Mouse (Mus musculus) ES-E14 (cell line): ENCODE measurements around the gene Rnf41. TPM values are rescaled to one million over a fixed set of nuclear protein-coding genes. Genes with fewer than 3 reads are reported as not detected.

Experiments used
- DNase-seq: peaks from one replicate; pipeline ENCODE4 v3.0.0-alpha.2; 2013; ENCODE audit warnings: low read depth, low spot score
- H3K27ac ChIP-seq: 2 replicates; pipeline ENCODE4 v1.5.1; 2012; ENCODE audit warnings: low read depth, mild to moderate bottlenecking, low read length, moderate library complexity, mixed read lengths; ENCODE audit not compliant: poor library complexity, insufficient read depth, severe bottlenecking
- H3K36me3 ChIP-seq: 2 replicates; pipeline ENCODE4 v1.6.1; 2012; ENCODE audit warnings: mild to moderate bottlenecking, low read length, moderate library complexity, mixed read lengths; ENCODE audit not compliant: control insufficient read depth, poor library complexity, insufficient read depth, severe bottlenecking
- H3K4me1 ChIP-seq, 2 experiments: fragments of 150-350 bp in 1 of 2; sonication (generic) in 1 of 2; 2 replicates each; pipeline ENCODE4 v1.6.1; 2012; ENCODE audit warnings: low read length in 2 of 2, mild to moderate bottlenecking in 1 of 2, mixed read lengths in 1 of 2; ENCODE audit not compliant: control insufficient read depth in 2 of 2, insufficient read depth in 2 of 2, poor library complexity in 1 of 2
- H3K4me3 ChIP-seq, 2 experiments: fragments of 150-350 bp in 1 of 2; sonication (generic) in 1 of 2; 2 replicates each; pipeline ENCODE4 v1.5.1; 2012; ENCODE audit warnings: low read length in 2 of 2, low read depth in 1 of 2, mild to moderate bottlenecking in 1 of 2, mixed read lengths in 1 of 2; ENCODE audit not compliant: insufficient read depth in 1 of 2, poor library complexity in 1 of 2, severe bottlenecking in 1 of 2
- H3K9ac ChIP-seq: 2 replicates; pipeline ENCODE4 v1.6.1; 2012; ENCODE audit warnings: low read depth, mild to moderate bottlenecking, low read length, mixed read lengths; ENCODE audit not compliant: poor library complexity, insufficient read depth, severe bottlenecking
- H3K9me3 ChIP-seq: fragments of 150-350 bp; sonication (generic); 2 replicates; pipeline ENCODE4 v1.6.1; 2012; ENCODE audit warnings: low read depth, mild to moderate bottlenecking, low read length; ENCODE audit not compliant: control insufficient read depth, insufficient read depth
- CHD2 ChIP-seq: IDR thresholded peaks from 2 replicates; pipeline ENCODE4 v1.6.1; 2014; ENCODE audit warnings: mild to moderate bottlenecking, low read depth, low read length, inconsistent platforms
- HCFC1 ChIP-seq: IDR thresholded peaks from 2 replicates; pipeline ENCODE4 v1.6.1; 2012; ENCODE audit warnings: low read length, inconsistent platforms, borderline replicate concordance; ENCODE audit not compliant: insufficient read depth
- MAFK ChIP-seq: IDR thresholded peaks from 2 replicates; pipeline ENCODE4 v1.6.1; 2014; ENCODE audit warnings: mild to moderate bottlenecking, low read depth, low read length, inconsistent platforms; ENCODE audit not compliant: insufficient read depth
- ZC3H11A ChIP-seq: IDR thresholded peaks from 2 replicates; pipeline ENCODE4 v1.6.1; 2012; ENCODE audit warnings: low read depth, mild to moderate bottlenecking, inconsistent platforms, low read length, borderline replicate concordance
- ZNF384 ChIP-seq: IDR thresholded peaks from 2 replicates; pipeline ENCODE4 v1.6.1; 2012; ENCODE audit warnings: low read depth, low read length, inconsistent platforms
- in situ Hi-C, 2 experiments: fragments of 600-800 bp; cut with MboI; formaldehyde crosslinking; loops; one replicate each; pipeline ENCODE4 v1.15.1; 2025; ENCODE audit warnings: low sequenced_read_pairs in 2 of 2, inconsistent platforms in 1 of 2; ENCODE audit not compliant: unreplicated experiment in 2 of 2
- total RNA-seq: library from RNA; depleted of rRNA; stranded (reverse); fragments of 300-350 nt; gene quantifications from 2 replicates; pipeline ENCODE4 v1.2.3, GENCODE M21; 2012

The Rnf41 gene
- total RNA-seq, 1 experiment = 41.3 TPM

GRCm38 (mm10) chr10:128396017-128396673, 15.3 kb upstream of the Rnf41 start:
- Histone ChIP-seq H3K36me3 (peaks cover 21% of the 10 kb centered on the region), H3K4me3 (no peak overlapping the region), H3K27ac (no peak overlapping the region), H3K4me1 (peaks cover 0 to 25% of the 10 kb centered on the region in 2 experiments; a peak in 1 of 4 replicates), H3K9ac (no peak overlapping the region), H3K9me3 (no peaks in the 10 kb centered on the region)
- TF ChIP-seq ZC3H11A = no peak
- TF ChIP-seq MAFK = no peak
- TF ChIP-seq CHD2 = no peak
- TF ChIP-seq HCFC1 = no peak
- TF ChIP-seq ZNF384 = no peak
- in situ Hi-C loops = no loop called here
- DNase-seq = no peak

GRCm38 (mm10) chr10:128396716-128397264, 14.7 kb upstream of the Rnf41 start:
- Histone ChIP-seq H3K36me3 (peaks cover 16% of the 10 kb centered on the region), H3K27ac (no peak overlapping the region), H3K9me3 (no peaks in the 10 kb centered on the region), H3K4me3 (no peak overlapping the region), H3K4me1 (peaks cover 0 to 27% of the 10 kb centered on the region in 2 experiments; a peak in 1 of 4 replicates), H3K9ac (no peak overlapping the region)
- TF ChIP-seq CHD2 (no peak), HCFC1 (no peak), ZNF384 (no peak), ZC3H11A (no peak), MAFK (no peak)
- in situ Hi-C loops = no loop called here
- DNase-seq = no peak

GRCm38 (mm10) chr10:128397466-128397865, 14.0 kb upstream of the Rnf41 start:
- H3K36me3 ChIP-seq = peaks cover 10% of the 10 kb centered on the region
- H3K4me3 ChIP-seq = no peak overlapping the region
- in situ Hi-C loops = no loop called here
- no peaks in the 10 kb centered on the region for H3K9me3 ChIP-seq
- H3K4me1 ChIP-seq = peaks cover 0 to 27% of the 10 kb centered on the region in 2 experiments; a peak in 1 of 4 replicates
- DNase-seq = no peak
- TF ChIP-seq CHD2 = no peak
- TF ChIP-seq MAFK = no peak
- TF ChIP-seq HCFC1 = no peak
- TF ChIP-seq ZC3H11A = no peak
- no peak for TF ChIP-seq ZNF384
- H3K27ac ChIP-seq = no peak overlapping the region
- no peak overlapping the region for H3K9ac ChIP-seq

GRCm38 (mm10) chr10:128400338-128400737, 11.1 kb upstream of the Rnf41 start:
- no peak for TF ChIP-seq MAFK
- TF ChIP-seq HCFC1 = no peak
- Histone ChIP-seq H3K36me3 (peaks cover 8% of the 10 kb centered on the region; the same call in 1 of the 2 replicates), H3K9ac (no peak overlapping the region), H3K4me3 (no peak overlapping the region), H3K9me3 (no peaks in the 10 kb centered on the region), H3K27ac (no peak overlapping the region), H3K4me1 (peaks cover 0 to 10% of the 10 kb centered on the region in 2 experiments; a peak in 1 of 4 replicates)
- DNase-seq = no peak
- in situ Hi-C loops = no loop called here
